Mouse (Mus musculus): Measurements from ENCODE around the gene Nrxn1.

Nrxn1 gene

DNA sequence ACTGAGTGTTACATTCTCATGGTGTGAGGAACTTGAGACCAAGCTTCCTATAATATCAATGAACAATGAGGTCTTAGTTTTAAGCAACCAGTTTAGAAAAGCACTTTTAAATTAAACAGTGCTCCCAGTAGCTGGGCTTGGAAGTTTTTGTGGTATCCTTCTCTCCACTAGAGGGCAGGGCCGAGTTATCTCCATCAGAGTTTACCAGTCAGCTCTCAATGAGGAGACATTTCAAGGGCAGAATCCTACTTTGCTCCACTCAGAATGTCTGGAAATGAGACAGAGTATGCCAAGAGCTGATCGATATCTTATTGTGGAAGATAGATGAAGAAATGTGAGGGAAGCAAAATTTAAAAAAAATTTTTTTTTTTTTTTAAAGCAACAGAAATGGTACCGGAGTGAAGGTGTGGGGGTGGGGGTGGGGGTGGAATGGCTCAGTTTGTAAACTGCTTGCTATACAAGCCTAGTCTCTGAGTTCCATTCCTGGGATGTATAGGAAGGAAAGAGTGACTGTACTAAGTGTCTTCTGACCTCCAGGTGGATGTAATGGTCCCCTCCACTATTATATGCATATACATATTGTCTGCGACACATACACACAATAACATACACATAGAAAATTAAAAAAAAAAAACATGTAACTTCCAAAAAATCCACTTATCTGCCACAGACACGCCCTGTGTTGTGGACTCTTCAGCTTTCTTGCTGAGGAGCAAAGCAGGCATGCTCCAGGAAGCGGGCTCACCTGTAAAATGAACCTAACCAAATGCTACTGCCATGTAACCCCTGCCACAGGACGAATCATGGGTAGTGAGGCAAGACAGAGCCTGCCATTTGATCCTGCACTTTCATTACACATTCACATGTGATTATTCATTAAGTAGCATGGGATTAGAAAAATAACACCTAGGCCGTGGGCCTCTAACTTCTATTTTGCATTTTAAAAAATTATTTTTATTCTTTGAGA is 283.4 kb downstream of the Nrxn1 start:
- peak; percentile 20 for DNase-seq (ENCODE audit: low spot score)

DNA sequence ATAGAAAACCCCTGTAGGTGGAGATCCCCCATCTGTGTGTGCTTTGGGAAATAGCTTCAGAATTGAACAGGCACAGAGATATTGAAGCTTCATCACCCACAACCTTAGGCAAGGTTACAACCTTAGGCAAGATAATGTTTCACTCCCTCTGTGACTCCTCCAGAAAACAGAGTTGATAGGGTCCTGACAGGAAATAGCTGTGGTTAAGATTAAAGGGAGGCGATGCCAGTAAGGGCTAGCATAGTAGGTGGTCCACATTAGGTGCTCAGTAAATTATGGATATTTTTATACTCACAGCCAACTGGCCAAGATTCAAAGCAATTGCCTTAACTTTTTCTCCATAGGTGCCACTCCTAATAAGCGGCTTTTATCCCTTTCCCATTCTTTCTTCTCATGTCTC is 284.6 kb downstream of the Nrxn1 start:
- no peak for DNase-seq (ENCODE audit: low spot score)

DNA sequence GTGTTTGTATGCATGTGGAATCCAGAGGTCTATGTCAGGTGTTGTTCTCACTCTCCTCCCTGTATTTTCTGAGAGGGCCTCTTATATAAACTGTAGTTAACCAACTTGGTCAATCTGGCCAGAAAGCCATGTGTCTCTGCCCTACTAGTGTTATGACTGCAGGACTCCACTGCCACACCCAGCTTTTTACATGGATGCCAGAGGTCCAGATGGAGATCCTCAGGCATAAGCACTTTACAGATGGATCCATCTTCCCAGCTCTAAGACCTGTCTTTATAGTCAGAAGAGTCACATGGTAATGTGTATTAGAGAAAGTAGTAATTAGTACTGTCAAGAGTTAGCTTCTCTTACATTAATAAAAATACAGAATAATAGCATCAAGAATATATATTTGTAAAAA is 285.7 kb downstream of the Nrxn1 start:
- DNase-seq (ENCODE audit: low spot score): no peak

- DNase-seq (ENCODE audit: low spot score): no peak
These were observed 294.2 kb downstream of the Nrxn1 start for GRCm38 (mm10) chr17:90798689-90799088.

GRCm38 (mm10) chr17:90797659-90798288 is 295.1 kb downstream of the Nrxn1 start:
- DNase-seq (ENCODE audit: low spot score): no peak

- DNase-seq (ENCODE audit: low spot score): no peak
These were observed 295.9 kb downstream of the Nrxn1 start for GRCm38 (mm10) chr17:90796974-90797373.

- no peak for DNase-seq (ENCODE audit: low spot score)
These were observed 304.3 kb downstream of the Nrxn1 start for GRCm38 (mm10) chr17:90788491-90789127.

GRCm38 (mm10) chr17:90788040-90788439 is 304.8 kb downstream of the Nrxn1 start:
- DNase-seq (ENCODE audit: low spot score): no peak

DNA sequence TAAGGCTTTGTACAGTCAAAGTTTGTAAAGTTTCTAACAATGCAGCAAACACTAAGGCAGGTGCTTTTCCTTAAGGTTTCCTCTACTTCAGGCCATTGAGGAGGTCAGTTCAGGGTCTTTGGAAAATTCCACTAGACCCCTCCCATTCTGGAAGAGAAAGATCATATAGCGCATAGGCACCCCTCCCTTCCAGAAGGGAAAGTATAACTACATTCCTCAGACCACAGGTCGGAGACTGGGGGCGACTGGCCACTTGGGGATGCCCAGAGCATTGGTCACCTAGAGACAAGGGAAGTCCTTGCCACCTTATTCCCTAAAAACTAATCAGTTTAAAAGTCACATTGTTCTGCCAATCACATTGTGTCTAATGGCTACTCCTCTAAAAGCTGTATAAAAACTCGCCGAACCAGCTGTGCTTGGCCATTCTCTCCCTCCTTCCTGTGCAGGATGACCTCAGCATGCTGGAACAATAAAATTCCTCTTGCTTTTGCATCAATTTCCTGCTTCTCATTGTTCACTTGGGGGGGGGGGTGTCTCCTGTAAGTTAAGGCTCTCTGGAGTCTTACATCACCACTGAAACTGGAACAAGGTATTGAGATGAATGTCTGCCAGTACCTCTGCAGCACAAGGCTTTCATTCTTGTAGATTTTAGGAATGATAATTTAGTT is 305.6 kb downstream of the Nrxn1 start:
- no peak for DNase-seq (ENCODE audit: low spot score)

DNA sequence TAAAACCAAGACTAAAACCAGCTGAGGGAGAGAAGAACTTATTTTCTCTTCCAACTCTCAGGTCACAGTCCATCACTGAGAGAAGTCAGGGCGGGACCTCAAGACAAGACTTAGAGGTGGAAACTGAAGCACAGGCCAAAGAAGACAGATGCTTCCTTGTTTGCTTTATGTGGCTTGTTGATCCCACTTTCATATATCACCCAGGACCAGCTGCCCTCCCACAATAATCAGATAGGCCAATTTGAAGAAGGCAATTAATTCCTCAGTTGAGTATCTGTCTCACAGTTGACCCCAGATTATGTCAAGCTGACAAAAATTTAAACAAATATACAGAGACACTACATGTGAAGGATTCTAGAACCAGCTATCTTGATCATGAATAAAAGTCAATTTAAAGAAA is 312.4 kb downstream of the Nrxn1 start:
- DNase-seq (ENCODE audit: low spot score): no peak

DNA sequence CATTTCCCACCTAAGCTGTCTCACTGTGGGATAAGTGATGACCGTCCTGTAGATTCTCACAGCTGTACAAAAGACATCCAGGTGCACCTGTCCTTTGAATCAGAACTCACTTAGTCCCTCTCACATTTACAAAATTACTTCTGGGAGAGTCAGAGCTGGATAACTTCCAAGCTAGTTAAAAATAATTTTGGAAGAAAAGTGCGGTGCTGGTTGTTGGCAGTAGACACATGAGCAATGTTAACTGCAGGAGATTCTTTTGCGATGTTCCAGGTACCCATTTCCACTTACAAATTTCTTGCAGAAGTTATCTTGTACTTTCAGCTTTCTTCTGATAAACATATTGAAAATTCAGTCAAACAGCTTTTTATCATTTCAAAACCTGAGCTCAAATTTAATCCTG is 317.5 kb downstream of the Nrxn1 start:
- DNase-seq (ENCODE audit: low spot score): no peak

GRCm38 (mm10) chr17:90773233-90773632 is 319.6 kb downstream of the Nrxn1 start:
- no peak for DNase-seq (ENCODE audit: low spot score)

DNA sequence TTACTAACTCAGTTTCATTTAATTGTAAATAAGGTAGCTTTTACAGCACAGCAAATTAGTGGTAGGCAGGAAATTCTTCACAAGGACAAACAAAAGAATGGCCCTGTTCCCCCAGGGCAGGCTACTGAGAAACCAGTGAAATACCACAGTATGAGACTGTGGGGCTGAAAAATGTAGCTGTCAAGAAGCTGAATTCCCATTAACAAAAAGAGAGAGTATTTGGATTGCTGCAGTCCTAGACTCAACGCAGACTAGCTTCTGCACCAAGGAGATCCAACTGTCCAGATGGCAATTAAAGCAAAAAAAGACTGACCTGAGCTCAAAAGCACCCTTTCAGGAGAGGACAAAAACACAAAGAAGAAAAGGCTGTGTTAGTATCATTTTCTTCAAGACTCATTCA is 324.7 kb downstream of the Nrxn1 start:
- no peak for DNase-seq (ENCODE audit: low spot score)

- no peak for DNase-seq (ENCODE audit: low spot score)
These were observed 365.7 kb downstream of the Nrxn1 start for GRCm38 (mm10) chr17:90727124-90727523.

DNA sequence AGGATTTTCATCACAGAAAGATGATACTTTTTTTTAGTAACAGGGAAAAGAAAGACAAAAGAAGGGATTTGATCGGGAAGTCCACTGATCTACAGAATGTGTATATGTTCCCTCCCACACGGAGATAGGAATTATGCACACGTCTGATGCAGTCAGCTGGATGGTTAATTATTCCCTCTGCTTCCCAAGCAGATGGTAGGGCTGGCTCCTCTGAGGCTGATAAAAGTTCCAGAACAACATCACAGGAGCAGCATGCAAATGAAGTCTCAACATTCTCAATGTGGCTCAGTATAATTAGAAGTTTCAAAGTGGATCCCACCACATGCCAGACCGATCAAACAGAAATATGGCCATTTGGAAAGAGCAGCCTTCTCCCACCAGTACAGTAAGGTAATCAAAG is 388.1 kb downstream of the Nrxn1 start:
- no peak for DNase-seq (ENCODE audit: low spot score)

GRCm38 (mm10) chr17:90702626-90703025 is 390.2 kb downstream of the Nrxn1 start:
- no peak for DNase-seq (ENCODE audit: low spot score)

GRCm38 (mm10) chr17:90696071-90696800 is 396.6 kb downstream of the Nrxn1 start:
- DNase-seq (ENCODE audit: low spot score): no peak

- no peak for DNase-seq (ENCODE audit: low spot score)
These were observed 397.7 kb downstream of the Nrxn1 start for GRCm38 (mm10) chr17:90695086-90695584.

GRCm38 (mm10) chr17:90684172-90684571 is 408.7 kb downstream of the Nrxn1 start:
- no peak for DNase-seq (ENCODE audit: low spot score)

DNA sequence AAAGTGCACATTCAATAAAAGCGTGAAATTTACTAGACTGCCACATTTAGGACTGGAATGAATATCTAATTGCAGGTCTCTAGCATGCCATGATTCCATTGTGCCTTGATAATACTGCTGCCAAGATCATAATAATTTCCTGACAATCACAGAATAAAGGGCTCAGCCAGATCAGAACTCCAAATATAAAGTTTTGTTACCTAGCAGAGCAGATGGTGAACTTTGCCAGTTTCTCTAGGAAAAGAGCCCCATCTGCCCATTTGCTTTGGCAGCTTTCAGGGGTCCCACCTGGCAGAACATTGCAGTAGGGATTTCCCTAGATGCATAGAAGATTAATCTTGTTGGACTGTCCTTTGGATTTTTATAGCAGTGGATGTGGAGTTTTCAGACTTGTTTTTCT is 411.9 kb downstream of the Nrxn1 start:
- no peak for DNase-seq (ENCODE audit: low spot score)

DNA sequence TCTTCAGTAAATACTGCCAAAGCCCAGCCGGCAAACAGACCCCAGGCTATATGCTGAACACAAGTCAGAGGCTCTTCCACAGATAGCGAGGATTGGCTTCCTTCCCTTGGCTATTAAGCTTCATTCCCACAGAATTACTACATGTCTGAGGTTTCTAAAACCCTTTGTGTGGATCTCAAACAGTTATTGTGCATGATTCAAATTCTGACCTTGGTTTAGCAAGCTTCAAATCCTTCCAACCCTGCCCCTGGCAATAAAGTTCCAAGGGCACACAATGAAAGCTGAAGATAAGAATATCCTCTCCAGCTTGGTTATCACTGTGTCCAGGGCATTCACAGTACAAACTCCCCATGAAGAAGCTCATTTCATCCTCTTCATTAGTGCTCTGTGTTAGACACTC is 416.2 kb downstream of the Nrxn1 start:
- DNase-seq (ENCODE audit: low spot score): no peak

Measured in MN1 (cell line).